Mouse (Mus musculus): Measurements from ENCODE around the gene Brd3os.

The Brd3os gene

GRCm38 (mm10) chr2:27462901-27463300 lies 20.8 kb downstream of the Brd3os start:
- no peak for DNase-seq (ENCODE audit: extremely low read depth, low read depth)

- DNase-seq (ENCODE audit: extremely low read depth, low read depth), result no peak
Measured at GRCm38 (mm10) chr2:27469292-27469990, 27.3 kb downstream of the Brd3os start.

GRCm38 (mm10) chr2:27469991-27470355 lies 27.8 kb downstream of the Brd3os start:
- no peak for DNase-seq (ENCODE audit: extremely low read depth, low read depth)

- peak; percentile 69 for DNase-seq (ENCODE audit: extremely low read depth, low read depth)
Measured at GRCm38 (mm10) chr2:27470535-27470934, 28.4 kb downstream of the Brd3os start.

GRCm38 (mm10) chr2:27471170-27471584 lies 29.1 kb downstream of the Brd3os start:
- DNase-seq (ENCODE audit: extremely low read depth, low read depth), result no peak

- DNase-seq (ENCODE audit: extremely low read depth, low read depth), result no peak
Measured at GRCm38 (mm10) chr2:27473061-27473765, 31.1 kb downstream of the Brd3os start.

GRCm38 (mm10) chr2:27473911-27474310 lies 31.8 kb downstream of the Brd3os start:
- no peak for DNase-seq (ENCODE audit: extremely low read depth, low read depth)

GRCm38 (mm10) chr2:27474621-27475484 lies 32.7 kb downstream of the Brd3os start:
- DNase-seq (ENCODE audit: extremely low read depth, low read depth), result peak; percentile 50

- peak; percentile 76 for DNase-seq (ENCODE audit: extremely low read depth, low read depth)
Measured at GRCm38 (mm10) chr2:27475495-27476302, 33.6 kb downstream of the Brd3os start.

GRCm38 (mm10) chr2:27476303-27477192 lies 34.4 kb downstream of the Brd3os start:
- no peak for DNase-seq (ENCODE audit: extremely low read depth, low read depth)

- no peak for DNase-seq (ENCODE audit: extremely low read depth, low read depth)
Measured at GRCm38 (mm10) chr2:27479821-27480220, 37.7 kb downstream of the Brd3os start.

- no peak for DNase-seq (ENCODE audit: extremely low read depth, low read depth)
Measured at GRCm38 (mm10) chr2:27480367-27480766, 38.2 kb downstream of the Brd3os start.

GRCm38 (mm10) chr2:27482265-27482861 lies 40.2 kb downstream of the Brd3os start:
- peak; percentile 74 for DNase-seq (ENCODE audit: extremely low read depth, low read depth)

GRCm38 (mm10) chr2:27486725-27487124 lies 44.6 kb downstream of the Brd3os start:
- no peak for DNase-seq (ENCODE audit: extremely low read depth, low read depth)

GRCm38 (mm10) chr2:27487336-27488049 lies 45.4 kb downstream of the Brd3os start:
- DNase-seq (ENCODE audit: extremely low read depth, low read depth), result peak; percentile 89

GRCm38 (mm10) chr2:27488362-27488761 lies 46.2 kb downstream of the Brd3os start:
- DNase-seq (ENCODE audit: extremely low read depth, low read depth), result no peak

GRCm38 (mm10) chr2:27490939-27491338 lies 48.8 kb downstream of the Brd3os start:
- no peak for DNase-seq (ENCODE audit: extremely low read depth, low read depth)

Measured in MEL-GATA-1-ER (cell line).